Mouse (Mus musculus): ENCODE measurements around the gene Ifit1bl2. TPM values are rescaled to one million over a fixed set of nuclear protein-coding genes. Genes with fewer than 3 reads are reported as not detected.
"Not testable (repeated sequence)": the region's sequence is repeated elsewhere in the genome, so short reads cannot be mapped to it uniquely, and the experiment has no call there.

Gene Ifit1bl2
- total and polyA plus RNA-seq, 3 experiments = 0.16 TPM; not detected in 2

DNA sequence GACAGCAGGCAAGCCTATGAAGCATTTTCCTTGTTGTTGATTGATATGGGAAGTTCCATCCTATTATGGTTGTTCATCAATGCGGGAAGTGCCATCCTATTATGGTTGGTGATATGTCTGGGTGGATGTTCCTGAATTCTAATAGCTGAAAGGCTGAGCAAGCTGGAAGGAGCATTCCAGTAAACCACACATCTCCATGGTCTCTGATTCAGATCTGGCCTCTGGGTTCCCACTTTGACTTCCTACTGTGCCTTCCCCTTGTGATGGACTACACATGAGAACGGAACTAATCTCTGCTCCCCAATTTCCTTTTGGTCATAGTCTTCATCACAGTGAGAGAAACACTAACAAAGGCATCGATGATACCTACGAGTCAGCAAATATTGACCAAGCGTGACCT lies 19.7 kb downstream of the Ifit1bl2 start:
- ATAC-seq (ENCODE audit: extremely low read depth, insufficient number of reproducible peaks, low FRiP score, poor library complexity, severe bottlenecking) (no peak), DNase-seq (ENCODE audit: low spot score) (no peak)
- H3K36me3 ChIP-seq (replicated peaks) = no peaks in the 10 kb centered on the region
- peaks cover 3% of the 10 kb centered on the region; the same call in 1 of the 2 replicates for H3K27me3 ChIP-seq (ENCODE audit: insufficient read depth, low read length)
- H3K9me3 ChIP-seq (replicated peaks) = no peaks in the 10 kb centered on the region
- no peaks in the 10 kb centered on the region for H3K4me1 ChIP-seq (ENCODE audit: insufficient read depth, low read depth, low read length)
- TF ChIP-seq GATA2 (IDR thresholded peaks at IDR 0.05; ENCODE audit: borderline replicate concordance, low read depth, low read length) (no peak), GATA1 (IDR thresholded peaks at IDR 0.05; ENCODE audit: borderline replicate concordance, low read length) (no peak), POLR2AphosphoS5 (IDR thresholded peaks at IDR 0.05; ENCODE audit: insufficient replicate concordance, low read depth, low read length) (no peak), CTCF (IDR thresholded peaks at IDR 0.05; ENCODE audit: low read depth, low read length) (no peak), TAL1 (conservative IDR thresholded peaks at IDR 0.05; ENCODE audit: low read depth, low read length) (no peak)
- H3K4me3 ChIP-seq (ENCODE audit: low read depth, low read length) = no peak overlapping the region

DNA sequence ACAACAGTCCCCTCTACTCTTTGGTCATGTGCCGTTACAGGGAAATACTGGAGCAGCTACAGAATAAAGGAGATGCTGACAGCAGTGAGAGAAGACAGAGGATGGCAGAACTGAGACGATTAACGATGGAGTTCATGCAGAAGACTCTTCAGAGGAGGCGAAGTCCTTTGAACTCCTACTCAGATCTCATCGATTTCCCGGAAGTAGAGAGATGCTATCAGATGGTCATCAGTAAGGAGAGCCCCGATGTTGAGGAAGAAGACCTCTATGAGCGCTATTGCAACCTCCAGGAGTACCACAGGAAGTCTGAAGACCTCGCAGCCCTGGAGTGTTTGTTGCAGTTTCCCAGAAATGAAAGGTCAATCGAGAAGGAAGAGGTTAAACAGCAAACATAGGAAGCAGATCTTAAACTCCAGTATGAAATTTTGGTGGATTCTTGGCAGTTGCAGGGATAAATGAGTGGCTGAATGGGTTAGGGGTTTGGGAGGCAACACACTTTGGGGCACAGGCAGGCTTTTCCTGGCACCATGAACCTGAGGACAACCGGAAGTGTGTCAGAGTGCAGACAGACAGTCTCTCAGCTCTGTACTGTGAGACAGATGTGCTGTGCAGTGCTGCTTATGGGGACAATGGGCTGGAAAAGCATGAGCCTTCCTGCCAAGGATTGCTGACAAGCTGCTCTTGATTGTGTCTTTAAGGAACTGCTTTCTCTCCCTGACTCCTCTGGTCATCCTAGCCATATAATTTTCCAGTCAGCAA lies 28.1 kb downstream of the Ifit1bl2 start:
- not testable (repeated sequence) for H3K9me3 ChIP-seq (replicated peaks); H3K4me3 ChIP-seq (ENCODE audit: low read depth, low read length); DNase-seq (ENCODE audit: low spot score); H3K36me3 ChIP-seq (replicated peaks); H3K27me3 ChIP-seq (ENCODE audit: insufficient read depth, low read length); H3K4me1 ChIP-seq (ENCODE audit: insufficient read depth, low read depth, low read length); ATAC-seq (ENCODE audit: extremely low read depth, insufficient number of reproducible peaks, low FRiP score, poor library complexity, severe bottlenecking)

DNA sequence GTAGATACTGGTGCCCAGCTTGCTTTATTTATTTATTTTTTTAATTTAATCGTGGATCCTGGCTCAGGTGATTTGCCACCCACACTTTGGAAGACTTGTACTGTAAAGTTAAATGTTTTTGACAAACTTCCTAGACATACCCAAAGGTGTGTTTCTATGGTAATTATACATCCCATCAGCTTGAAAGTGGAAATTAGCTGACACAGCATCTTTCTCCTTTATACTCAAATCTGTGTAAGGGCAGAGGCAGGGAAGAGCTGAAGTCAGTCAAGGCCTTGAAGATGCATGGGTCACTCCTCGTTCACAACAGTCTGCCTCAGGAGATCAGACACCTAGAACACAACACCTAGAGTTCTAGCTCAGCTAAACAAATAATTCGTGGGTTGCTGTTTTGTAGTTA lies 30.4 kb downstream of the Ifit1bl2 start:
- not testable (repeated sequence) for ATAC-seq (ENCODE audit: extremely low read depth, insufficient number of reproducible peaks, low FRiP score, poor library complexity, severe bottlenecking); DNase-seq (ENCODE audit: low spot score); H3K36me3 ChIP-seq (replicated peaks); H3K4me3 ChIP-seq (ENCODE audit: low read depth, low read length); H3K27me3 ChIP-seq (ENCODE audit: insufficient read depth, low read length); H3K4me1 ChIP-seq (ENCODE audit: insufficient read depth, low read depth, low read length); H3K9me3 ChIP-seq (replicated peaks)

DNA sequence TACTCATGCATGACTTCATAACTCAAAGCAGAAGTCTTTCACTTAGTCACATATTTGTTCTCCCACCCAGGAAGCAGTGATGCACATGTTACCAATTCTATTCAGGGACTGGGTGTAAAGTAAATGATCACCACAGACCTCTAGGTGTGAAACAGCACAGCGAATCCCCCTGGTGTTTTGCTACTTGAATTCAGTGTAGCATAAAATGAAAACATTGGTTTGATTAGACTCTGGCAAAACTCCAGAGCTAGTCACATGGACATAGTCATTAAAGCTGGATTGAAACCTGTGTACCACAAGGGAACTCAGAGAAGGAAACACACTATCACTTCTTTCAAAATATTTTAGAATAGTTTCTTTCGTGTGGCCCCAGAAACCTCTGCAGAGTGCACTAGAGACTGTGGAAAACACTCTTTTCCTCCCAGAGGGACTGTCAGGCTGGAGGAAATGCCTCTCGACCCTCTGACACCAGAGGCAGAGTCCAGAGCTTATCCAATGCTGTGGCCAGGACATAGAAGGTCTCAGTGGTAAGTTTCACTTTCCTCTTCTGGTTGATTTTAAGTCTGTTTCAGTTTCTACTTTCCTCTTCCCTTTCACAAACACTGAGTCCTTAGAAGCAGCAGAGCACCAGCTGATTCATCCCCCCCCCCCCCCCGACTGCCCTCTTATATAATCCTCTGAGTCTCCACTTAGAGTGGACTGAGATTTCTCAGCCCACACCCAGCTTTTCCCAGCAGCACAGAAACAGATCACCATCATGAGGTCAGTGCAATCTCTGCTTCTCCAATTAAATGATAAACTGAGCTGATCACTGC lies 33.1 kb downstream of the Ifit1bl2 start, which contains the start of gene Ifit3b:
TSS of gene Ifit3b (plus strand) at position 734 of the 815 bp plus-strand sequence.
- not testable (repeated sequence) for H3K36me3 ChIP-seq (replicated peaks); DNase-seq (ENCODE audit: low spot score); H3K9me3 ChIP-seq (replicated peaks); ATAC-seq (ENCODE audit: extremely low read depth, insufficient number of reproducible peaks, low FRiP score, poor library complexity, severe bottlenecking); H3K4me3 ChIP-seq (ENCODE audit: low read depth, low read length); H3K27me3 ChIP-seq (ENCODE audit: insufficient read depth, low read length); H3K4me1 ChIP-seq (ENCODE audit: insufficient read depth, low read depth, low read length)

DNA sequence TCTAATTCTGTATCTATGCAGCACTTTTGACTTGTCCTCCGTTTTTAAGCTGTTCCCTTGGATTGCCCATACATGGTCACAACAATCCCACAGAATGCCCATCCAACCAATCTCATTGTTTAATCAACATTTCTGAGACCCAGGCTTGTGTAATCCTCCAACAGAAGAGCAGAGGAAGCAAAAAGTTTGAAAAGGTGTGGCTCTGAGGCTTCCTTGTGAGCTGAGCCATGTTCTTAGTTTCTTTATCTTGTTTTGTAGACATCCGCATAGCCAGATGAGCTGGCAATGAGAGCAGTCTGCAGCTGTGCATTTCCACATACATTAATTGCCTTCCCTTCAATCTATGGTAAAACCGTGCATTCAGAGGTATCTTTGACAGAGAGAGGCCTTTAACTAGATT lies 35.1 kb downstream of the Ifit1bl2 start:
- no peak for ATAC-seq (ENCODE audit: extremely low read depth, insufficient number of reproducible peaks, low FRiP score, poor library complexity, severe bottlenecking)
- no peak for DNase-seq (ENCODE audit: low spot score)
- Histone ChIP-seq H3K36me3 (replicated peaks) (no peaks in the 10 kb centered on the region), H3K4me1 (ENCODE audit: insufficient read depth, low read depth, low read length) (no peaks in the 10 kb centered on the region), H3K9me3 (replicated peaks) (no peaks in the 10 kb centered on the region), H3K27me3 (ENCODE audit: insufficient read depth, low read length) (no peaks in the 10 kb centered on the region), H3K4me3 (ENCODE audit: low read depth, low read length) (no peak overlapping the region)
- no peak for TF ChIP-seq GATA1 (IDR thresholded peaks at IDR 0.05; ENCODE audit: borderline replicate concordance, low read length)
- TF ChIP-seq POLR2AphosphoS5 (IDR thresholded peaks at IDR 0.05; ENCODE audit: insufficient replicate concordance, low read depth, low read length) = no peak
- TF ChIP-seq CTCF (IDR thresholded peaks at IDR 0.05; ENCODE audit: low read depth, low read length) = no peak
- TF ChIP-seq TAL1 (conservative IDR thresholded peaks at IDR 0.05; ENCODE audit: low read depth, low read length) = no peak
- no peak for TF ChIP-seq GATA2 (IDR thresholded peaks at IDR 0.05; ENCODE audit: borderline replicate concordance, low read depth, low read length)

DNA sequence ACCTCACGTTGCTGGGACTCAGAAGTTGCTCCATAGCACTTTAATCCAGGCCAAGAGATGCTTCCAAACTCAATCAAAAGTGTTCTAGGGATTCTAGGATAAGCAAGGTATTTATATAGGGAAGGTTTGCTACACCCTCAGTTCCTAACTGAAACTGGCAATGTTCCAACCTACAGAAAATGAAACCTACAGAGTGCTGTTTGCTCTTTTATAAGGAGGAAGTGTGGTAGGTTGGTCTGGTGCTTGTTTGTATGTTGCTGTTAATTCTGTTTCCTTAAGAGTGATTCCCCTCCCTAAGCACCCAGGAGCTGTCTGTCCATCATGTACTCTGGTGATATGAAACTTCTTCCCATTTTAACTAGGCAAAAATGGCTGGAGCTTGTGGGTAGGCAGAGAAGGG lies 38.7 kb downstream of the Ifit1bl2 start, which contains the start of gene Ifit1bl1:
TSS of gene Ifit1bl1 (minus strand) at position 69 of the 400 bp plus-strand sequence.
- not testable (repeated sequence) for H3K36me3 ChIP-seq (replicated peaks); H3K4me3 ChIP-seq (ENCODE audit: low read depth, low read length); H3K9me3 ChIP-seq (replicated peaks); DNase-seq (ENCODE audit: low spot score); H3K4me1 ChIP-seq (ENCODE audit: insufficient read depth, low read depth, low read length); ATAC-seq (ENCODE audit: extremely low read depth, insufficient number of reproducible peaks, low FRiP score, poor library complexity, severe bottlenecking); H3K27me3 ChIP-seq (ENCODE audit: insufficient read depth, low read length)

DNA sequence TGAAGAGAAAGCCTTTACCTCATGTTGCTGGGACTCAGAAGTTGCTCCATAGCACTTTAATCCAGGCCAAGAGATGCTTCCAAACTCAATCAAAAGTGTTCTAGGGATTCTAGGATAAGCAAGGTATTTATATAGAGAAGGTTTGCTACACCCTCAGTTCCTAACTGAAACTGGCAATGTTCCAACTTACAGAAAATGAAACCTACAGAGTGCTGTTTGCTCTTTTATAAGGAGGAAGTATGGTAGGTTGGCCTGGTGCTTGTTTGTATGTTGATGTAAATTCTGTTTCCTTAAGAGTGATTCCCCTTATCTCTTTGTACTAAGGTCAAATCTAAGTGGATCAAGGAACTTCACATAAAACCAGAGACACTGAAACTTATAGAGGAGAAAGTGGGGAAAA lies 41.3 kb downstream of the Ifit1bl2 start:
- H3K9me3 ChIP-seq (replicated peaks); ATAC-seq (ENCODE audit: extremely low read depth, insufficient number of reproducible peaks, low FRiP score, poor library complexity, severe bottlenecking); H3K4me3 ChIP-seq (ENCODE audit: low read depth, low read length); H3K36me3 ChIP-seq (replicated peaks); DNase-seq (ENCODE audit: low spot score); H3K27me3 ChIP-seq (ENCODE audit: insufficient read depth, low read length); H3K4me1 ChIP-seq (ENCODE audit: insufficient read depth, low read depth, low read length): not testable (repeated sequence)
